Mouse (Mus musculus): ENCODE results near the gene Plppr5. TPM values are rescaled to one million over a fixed set of nuclear protein-coding genes. Genes with fewer than 3 reads are reported as not detected.

The Plppr5 gene
- polyA plus RNA-seq, 1 experiment from 2014 or later, result 1.6 TPM

DNA sequence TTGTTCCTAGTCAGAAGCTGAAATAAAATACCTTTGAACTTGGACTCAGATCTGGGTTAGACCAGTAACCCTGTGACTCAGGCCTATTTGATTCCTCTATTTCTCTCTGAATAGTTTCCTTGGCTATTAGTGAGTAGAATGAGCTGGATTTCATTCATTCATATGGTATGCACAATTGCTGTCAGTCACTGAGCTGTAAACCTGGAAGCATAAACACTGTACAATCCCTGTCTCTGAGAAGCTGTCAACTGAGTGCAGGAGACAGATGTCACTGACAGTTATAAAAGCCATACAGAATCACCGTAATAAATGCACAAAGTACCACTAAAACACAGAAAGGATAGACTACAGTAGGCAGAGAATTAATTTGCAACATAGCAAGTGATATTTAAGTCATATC is 40.2 kb downstream of the Plppr5 start:
- Histone ChIP-seq H3K36me3 (no peaks in the 10 kb centered on the region), H3K4me2 (no peak overlapping the region), H3K9me3 (no peaks in the 10 kb centered on the region), H3K27ac (no peak overlapping the region), H3K4me1 (no peaks in the 10 kb centered on the region), H3K27me3 (replicated peaks) (no peaks in the 10 kb centered on the region), H3K9ac (no peak overlapping the region), H3K4me3 (replicated peaks) (no peak overlapping the region)
- no peak for ATAC-seq (ENCODE audit: insufficient read depth, low FRiP score, low read depth)
- 61% methylated on average over 1 of the region's 1 CpGs for WGBS

- no peak for ATAC-seq (ENCODE audit: insufficient read depth, low FRiP score, low read depth)
- WGBS, result 91% methylated on average over 13 of the region's 13 CpGs
- no peaks in the 10 kb centered on the region for H3K27me3 ChIP-seq (replicated peaks)
- H3K9ac ChIP-seq, result no peak overlapping the region
- H3K4me3 ChIP-seq (replicated peaks), result no peak overlapping the region
- H3K9me3 ChIP-seq, result no peaks in the 10 kb centered on the region
- H3K4me1 ChIP-seq, result no peaks in the 10 kb centered on the region
- H3K36me3 ChIP-seq, result no peaks in the 10 kb centered on the region
- no peak overlapping the region for H3K27ac ChIP-seq
- H3K4me2 ChIP-seq, result no peak overlapping the region
Observed at GRCm38 (mm10) chr3:117625257-117626001, 50.8 kb downstream of the Plppr5 start.

GRCm38 (mm10) chr3:117628799-117629198 is 54.2 kb downstream of the Plppr5 start:
- Histone ChIP-seq H3K9me3 (no peaks in the 10 kb centered on the region), H3K27me3 (replicated peaks) (no peaks in the 10 kb centered on the region), H3K4me3 (replicated peaks) (no peak overlapping the region), H3K27ac (no peak overlapping the region), H3K4me1 (no peaks in the 10 kb centered on the region), H3K9ac (no peak overlapping the region), H3K4me2 (no peak overlapping the region), H3K36me3 (no peaks in the 10 kb centered on the region)
- ATAC-seq (ENCODE audit: insufficient read depth, low FRiP score, low read depth), result no peak
- WGBS, result 64% methylated on average over 3 of the region's 3 CpGs

GRCm38 (mm10) chr3:117630332-117630731 is 55.7 kb downstream of the Plppr5 start:
- no peak overlapping the region for H3K27ac ChIP-seq

DNA sequence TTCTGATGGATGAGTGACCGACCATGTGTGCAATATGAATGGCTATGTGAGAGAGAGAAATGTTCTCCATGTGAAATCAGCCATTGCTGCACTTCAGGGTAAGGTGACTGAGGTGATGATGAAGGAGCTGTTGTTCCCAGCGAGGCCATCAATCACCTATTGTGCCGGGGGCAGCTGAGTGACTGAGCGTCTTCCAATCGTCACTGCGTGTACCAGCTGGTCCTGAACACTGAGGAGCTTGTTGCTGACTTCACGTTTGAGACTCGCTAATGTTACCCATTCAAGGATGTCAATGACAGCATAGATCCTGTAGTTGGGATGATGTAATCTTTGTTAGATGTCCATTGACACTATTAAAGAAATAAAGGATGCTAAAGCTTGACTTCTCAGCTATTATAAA is 74.0 kb downstream of the Plppr5 start:
- ATAC-seq (ENCODE audit: insufficient read depth, low FRiP score, low read depth), result no peak
- Histone ChIP-seq H3K9me3 (no peaks in the 10 kb centered on the region), H3K36me3 (no peaks in the 10 kb centered on the region), H3K27me3 (replicated peaks) (no peaks in the 10 kb centered on the region), H3K4me2 (no peak overlapping the region), H3K4me1 (no peaks in the 10 kb centered on the region), H3K27ac (no peak overlapping the region), H3K4me3 (replicated peaks) (no peak overlapping the region), H3K9ac (no peak overlapping the region)
- WGBS, result 68% methylated on average over 8 of the region's 8 CpGs

More at GRCm38 (mm10) chr3:117630332-117630731, 55.7 kb downstream of the Plppr5 start:
- no peak for ATAC-seq (ENCODE audit: insufficient read depth, low FRiP score, low read depth)
- no peaks in the 10 kb centered on the region for H3K4me1 ChIP-seq
- H3K4me2 ChIP-seq, result no peak overlapping the region
- H3K4me3 ChIP-seq (replicated peaks), result no peak overlapping the region
- 40% methylated on average over 2 of the region's 2 CpGs for WGBS
- no peaks in the 10 kb centered on the region for H3K36me3 ChIP-seq
- H3K9me3 ChIP-seq, result no peaks in the 10 kb centered on the region
- H3K9ac ChIP-seq, result no peak overlapping the region
- no peaks in the 10 kb centered on the region for H3K27me3 ChIP-seq (replicated peaks)

DNA sequence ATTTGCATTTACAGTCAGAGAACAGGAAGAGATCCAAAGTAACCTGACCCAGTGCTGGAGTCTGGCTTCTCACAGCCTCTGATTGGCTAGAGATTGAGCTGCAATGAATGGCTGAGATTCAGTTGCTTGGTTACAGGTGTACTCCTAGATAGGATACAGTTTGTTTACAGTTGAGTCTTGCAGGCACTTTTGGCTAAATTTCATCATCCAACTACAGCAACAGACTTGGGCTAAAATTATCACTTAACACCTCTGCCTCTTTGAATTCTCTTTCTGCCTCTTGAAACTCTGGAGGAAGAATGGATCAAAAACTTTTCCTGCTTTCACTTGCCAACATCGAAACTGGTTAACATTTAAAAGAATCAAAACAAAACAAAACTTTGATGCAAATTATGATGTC is 89.7 kb downstream of the Plppr5 start:
- 64% methylated on average over 1 of the region's 1 CpGs for WGBS
- Histone ChIP-seq H3K4me3 (replicated peaks) (no peak overlapping the region), H3K4me1 (no peaks in the 10 kb centered on the region), H3K9me3 (no peaks in the 10 kb centered on the region), H3K36me3 (no peaks in the 10 kb centered on the region), H3K27ac (no peak overlapping the region), H3K4me2 (no peak overlapping the region), H3K9ac (no peak overlapping the region), H3K27me3 (replicated peaks) (no peaks in the 10 kb centered on the region)
- ATAC-seq (ENCODE audit: insufficient read depth, low FRiP score, low read depth), result no peak

- no peak for ATAC-seq (ENCODE audit: insufficient read depth, low FRiP score, low read depth)
- H3K27ac ChIP-seq, result no peak overlapping the region
Observed at GRCm38 (mm10) chr3:117679189-117679588, 104.6 kb downstream of the Plppr5 start.

DNA sequence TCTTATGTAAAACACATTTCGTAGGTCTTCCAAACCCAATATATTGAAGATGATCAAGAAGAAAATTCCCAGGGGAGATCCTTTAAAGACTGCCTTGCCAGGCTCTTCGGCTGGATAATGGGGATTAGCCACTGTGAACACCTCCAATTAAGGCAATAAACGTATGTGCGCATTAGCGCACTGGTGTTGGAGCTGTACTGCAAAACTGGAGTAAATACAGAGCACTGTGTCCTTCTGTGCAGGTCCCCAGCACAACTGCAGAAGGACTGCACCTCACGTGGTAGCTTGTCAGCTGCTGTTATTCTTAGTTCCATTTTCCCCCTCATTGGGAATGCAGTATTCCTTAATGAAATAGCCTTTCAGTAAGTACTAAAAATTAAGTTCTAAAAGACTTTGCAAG is 110.0 kb downstream of the Plppr5 start:
- ATAC-seq (ENCODE audit: insufficient read depth, low FRiP score, low read depth), result no peak
- H3K9me3 ChIP-seq, result no peaks in the 10 kb centered on the region
- H3K4me1 ChIP-seq, result no peaks in the 10 kb centered on the region
- H3K27ac ChIP-seq, result no peak overlapping the region
- no peaks in the 10 kb centered on the region for H3K36me3 ChIP-seq
- no peaks in the 10 kb centered on the region for H3K27me3 ChIP-seq (replicated peaks)
- H3K9ac ChIP-seq, result no peak overlapping the region
- H3K4me2 ChIP-seq, result no peak overlapping the region
- no peak overlapping the region for H3K4me3 ChIP-seq (replicated peaks)
- 80% methylated on average over 6 of the region's 6 CpGs for WGBS

More at GRCm38 (mm10) chr3:117679189-117679588, 104.6 kb downstream of the Plppr5 start:
- Histone ChIP-seq H3K36me3 (no peaks in the 10 kb centered on the region), H3K4me1 (no peaks in the 10 kb centered on the region), H3K9ac (no peak overlapping the region), H3K27me3 (replicated peaks) (no peaks in the 10 kb centered on the region), H3K9me3 (no peaks in the 10 kb centered on the region), H3K4me2 (no peak overlapping the region), H3K4me3 (replicated peaks) (no peak overlapping the region)
- WGBS, result 85% methylated on average over 6 of the region's 6 CpGs

DNA sequence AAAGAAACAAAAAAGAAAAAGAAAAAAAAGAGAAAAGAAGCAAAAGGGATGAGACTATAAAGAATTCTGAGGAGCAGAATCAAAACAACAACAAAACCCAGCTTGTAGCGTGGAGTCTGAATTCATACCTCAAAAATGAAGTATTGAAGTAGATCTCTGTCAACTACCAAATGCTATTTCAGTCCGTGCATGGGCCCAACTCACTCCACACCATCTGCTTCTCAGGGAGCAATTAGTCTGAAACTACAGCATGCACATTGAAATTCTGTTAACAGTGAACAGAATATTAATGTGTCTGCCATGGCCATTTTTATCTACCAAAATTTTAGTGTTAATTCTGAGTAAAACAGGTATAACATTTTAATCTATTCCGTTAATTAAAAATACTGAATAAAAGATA is 111.4 kb downstream of the Plppr5 start:
- H3K4me1 ChIP-seq, result no peaks in the 10 kb centered on the region
- no peaks in the 10 kb centered on the region for H3K27me3 ChIP-seq (replicated peaks)
- ATAC-seq (ENCODE audit: insufficient read depth, low FRiP score, low read depth), result no peak
- H3K9me3 ChIP-seq, result no peaks in the 10 kb centered on the region
- H3K4me3 ChIP-seq (replicated peaks), result no peak overlapping the region
- no peaks in the 10 kb centered on the region for H3K36me3 ChIP-seq
- H3K4me2 ChIP-seq, result no peak overlapping the region
- no peak overlapping the region for H3K9ac ChIP-seq
- WGBS, result 88% methylated on average over 3 of the region's 3 CpGs
- no peak overlapping the region for H3K27ac ChIP-seq

GRCm38 (mm10) chr3:117686648-117687047 is 112.0 kb downstream of the Plppr5 start:
- Histone ChIP-seq H3K4me3 (replicated peaks) (no peak overlapping the region), H3K27me3 (replicated peaks) (no peaks in the 10 kb centered on the region), H3K36me3 (no peaks in the 10 kb centered on the region), H3K9ac (no peak overlapping the region), H3K9me3 (no peaks in the 10 kb centered on the region), H3K4me2 (no peak overlapping the region), H3K27ac (no peak overlapping the region), H3K4me1 (no peaks in the 10 kb centered on the region)
- ATAC-seq (ENCODE audit: insufficient read depth, low FRiP score, low read depth), result no peak
- WGBS, result 81% methylated on average over 7 of the region's 7 CpGs

DNA sequence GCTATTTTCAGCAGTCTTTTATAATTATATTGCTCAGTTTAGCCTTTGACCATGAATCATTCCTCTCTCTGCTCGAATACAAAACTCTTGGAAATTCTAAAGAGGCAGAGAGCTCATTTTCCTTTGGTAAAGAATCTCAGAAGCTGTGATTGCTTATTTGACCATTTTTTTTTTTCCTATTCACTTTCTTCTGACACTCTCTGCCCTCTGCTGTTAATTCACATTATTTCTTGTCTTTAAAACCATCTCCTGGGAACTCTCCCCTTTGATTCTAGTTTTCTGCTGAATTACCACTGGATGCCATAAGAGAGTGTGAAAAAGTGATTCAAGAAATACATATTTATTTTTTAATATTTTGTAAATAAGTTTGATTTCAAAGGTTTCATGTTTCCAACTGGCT is 120.1 kb downstream of the Plppr5 start:
- H3K4me1 ChIP-seq, result no peaks in the 10 kb centered on the region
- H3K27ac ChIP-seq, result no peak overlapping the region
- H3K36me3 ChIP-seq, result no peaks in the 10 kb centered on the region
- H3K4me3 ChIP-seq (replicated peaks), result no peak overlapping the region
- no peak for ATAC-seq (ENCODE audit: insufficient read depth, low FRiP score, low read depth)
- no peaks in the 10 kb centered on the region for H3K27me3 ChIP-seq (replicated peaks)
- WGBS, result 61% methylated on average over 1 of the region's 1 CpGs
- H3K9ac ChIP-seq, result no peak overlapping the region
- no peaks in the 10 kb centered on the region for H3K9me3 ChIP-seq
- H3K4me2 ChIP-seq, result no peak overlapping the region

DNA sequence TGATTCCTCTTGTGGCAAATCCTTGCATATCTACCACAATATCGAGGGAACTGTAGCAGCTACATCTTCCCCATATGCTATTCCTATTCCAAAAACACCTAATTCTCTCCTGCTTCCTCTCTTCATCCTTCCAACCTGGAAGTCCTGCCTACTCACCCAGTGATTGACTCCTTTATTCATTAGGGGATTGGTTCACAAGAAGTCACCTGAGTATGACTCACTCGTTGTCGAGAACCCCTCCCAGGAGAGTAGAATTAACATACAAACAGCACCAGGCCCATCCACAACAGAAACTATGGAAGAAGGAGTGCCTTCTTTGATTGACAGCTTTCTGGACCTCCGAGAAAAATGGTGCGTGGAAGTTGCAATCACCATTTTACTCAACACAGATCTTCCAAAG is 121.7 kb downstream of the Plppr5 start:
- Histone ChIP-seq H3K9me3 (no peaks in the 10 kb centered on the region), H3K27ac (no peak overlapping the region), H3K4me2 (no peak overlapping the region), H3K4me3 (replicated peaks) (no peak overlapping the region), H3K27me3 (replicated peaks) (no peaks in the 10 kb centered on the region), H3K4me1 (no peaks in the 10 kb centered on the region), H3K36me3 (no peaks in the 10 kb centered on the region), H3K9ac (no peak overlapping the region)
- no peak for ATAC-seq (ENCODE audit: insufficient read depth, low FRiP score, low read depth)
- 87% methylated on average over 5 of the region's 5 CpGs for WGBS

GRCm38 (mm10) chr3:117708788-117709187 is 134.2 kb downstream of the Plppr5 start:
- Histone ChIP-seq H3K4me2 (no peak overlapping the region), H3K4me1 (no peaks in the 10 kb centered on the region), H3K4me3 (replicated peaks) (no peak overlapping the region), H3K36me3 (no peaks in the 10 kb centered on the region), H3K9ac (no peak overlapping the region), H3K27ac (no peak overlapping the region), H3K9me3 (no peaks in the 10 kb centered on the region), H3K27me3 (replicated peaks) (no peaks in the 10 kb centered on the region)
- no peak for ATAC-seq (ENCODE audit: insufficient read depth, low FRiP score, low read depth)
